7 mouse cellular contexts compared by ENCODE assay signal in genomic region chr12:113156540-113156929, GRCm38 (mm10). TPM values are rescaled to one million over a fixed set of nuclear protein-coding genes. Genes with fewer than 3 reads are reported as not detected.
DNase-seq lines count a peak whose midpoint lies in the region; ATAC-seq and TF ChIP-seq lines count a peak whose summit lies in the region.

No protein-coding gene starts in this region.

- TF ChIP-seq CTCF in spleen, adult 2 months (IDR thresholded peaks at IDR 0.05; ENCODE audit: extremely low read depth, insufficient read depth, insufficient read length, insufficient replicate concordance), result no peak

- no peak for DNase-seq in spleen, adult 2 months (ENCODE audit: low read depth in 1 of 2, low spot score in 2 of 2)
- no peak for DNase-seq in spleen, adult 12 weeks (ENCODE audit: low spot score)
- no peak for DNase-seq in liver, embryonic 11.5 days (ENCODE audit: low spot score)
- peak; percentile 66 for DNase-seq in thymus, postnatal 25 days
- no peak for DNase-seq in Muller cell, postnatal 12 days (ENCODE audit: inconsistent ontology term)
- no peak for DNase-seq in frontal cortex, postnatal 10 days (ENCODE audit: low spot score in 2 of 2)

- H3K36me3 ChIP-seq in spleen, adult 2 months (ENCODE audit: control insufficient read depth, insufficient read depth, low read length), result peaks cover 2% of the 10 kb centered on the region; the same call in 1 of the 2 replicates
- peaks cover 32% of the 10 kb centered on the region for H3K36me3 ChIP-seq in erythroblast, embryonic 14.5 days (ENCODE audit: control insufficient read depth)
- no peaks in the 10 kb centered on the region for H3K36me3 ChIP-seq in liver, embryonic 11.5 days (ENCODE audit: control insufficient read depth, insufficient read depth, low read length)

- peak overlapping the region; percentile 78 for H3K9ac ChIP-seq in liver, embryonic 11.5 days (ENCODE audit: low read depth, low read length)

- H3K27me3 ChIP-seq in spleen, adult 2 months (ENCODE audit: control insufficient read depth, insufficient read depth, low read length), result no peaks in the 10 kb centered on the region
- peaks cover 23% of the 10 kb centered on the region for H3K27me3 ChIP-seq in erythroblast, embryonic 14.5 days (ENCODE audit: control insufficient read depth)
- no peaks in the 10 kb centered on the region for H3K27me3 ChIP-seq in liver, embryonic 11.5 days (replicated peaks; ENCODE audit: control insufficient read depth, insufficient read depth, low read length)

- TF ChIP-seq POLR2A in spleen, adult 2 months (IDR thresholded peaks at IDR 0.05; ENCODE audit: low read depth, low read length), result no peak

- H3K4me3 ChIP-seq in spleen, adult 2 months (ENCODE audit: extremely low read depth, insufficient read depth, insufficient read length), result peak overlapping the region; percentile 68
- H3K4me3 ChIP-seq in erythroblast, embryonic 14.5 days (replicated peaks), result peak overlapping the region; percentile 72
- H3K4me3 ChIP-seq in liver, embryonic 11.5 days (ENCODE audit: low read depth, low read length), result peak overlapping the region; percentile 76

- H3K27ac ChIP-seq in spleen, adult 2 months (ENCODE audit: insufficient read depth, low read length), result 0 out of 2 replicates have a peak overlapping the region, but pooled peaks have one; percentile 31
- peak overlapping the region; percentile 65 for H3K27ac ChIP-seq in liver, embryonic 11.5 days (ENCODE audit: low read depth, low read length)

- H3K4me1 ChIP-seq in spleen, adult 2 months (ENCODE audit: control insufficient read depth, insufficient read depth, insufficient read length), result peaks cover 14% of the 10 kb centered on the region; the same call in 1 of the 2 replicates
- H3K4me1 ChIP-seq in erythroblast, embryonic 14.5 days (ENCODE audit: control insufficient read depth), result peaks cover 53% of the 10 kb centered on the region
- peaks cover 19% of the 10 kb centered on the region for H3K4me1 ChIP-seq in liver, embryonic 11.5 days (replicated peaks; ENCODE audit: control insufficient read depth, insufficient read depth, low read length)

- peak overlapping the region; percentile 97 for H3K4me2 ChIP-seq in liver, embryonic 11.5 days

- under 1% methylated on average over 23 of the region's 23 CpGs for WGBS in spleen, adult 2 months
- 1% methylated on average over 23 of the region's 23 CpGs for WGBS in liver, embryonic 11.5 days

- no peak for ATAC-seq in liver, embryonic 11.5 days (replicated peaks; ENCODE audit: low FRiP score)

- H3K9me3 ChIP-seq in erythroblast, embryonic 14.5 days (ENCODE audit: control insufficient read depth, low read length), result no peaks in the 10 kb centered on the region
- no peaks in the 10 kb centered on the region for H3K9me3 ChIP-seq in liver, embryonic 11.5 days (ENCODE audit: control insufficient read depth, low read length)

RNA-seq across cellular contexts. Expression of gene Tedc1, which starts 0.3 kb away (rescaled TPM):
- polyA plus RNA-seq in spleen, adult 2 months (2012; rRNA removed), result 16.8 and 23.2 TPM in 2 replicates
- 2.3 and 2.9 TPM in 2 replicates for polyA plus RNA-seq in erythroblast, embryonic 14.5 days (2012)
- 23.5 and 24.2 TPM in 2 replicates for polyA plus RNA-seq in liver, embryonic 11.5 days (2014; fragmentation: Nextera tagmentation; extraction: Ambion mirVana)

RNA-seq across cellular contexts. Expression of gene Crip1, which starts 10.4 kb away (rescaled TPM):
- 414 and 544 TPM in 2 replicates for polyA plus RNA-seq in spleen, adult 2 months (2012; rRNA removed)
- 2.8 and 3.3 TPM in 2 replicates for polyA plus RNA-seq in erythroblast, embryonic 14.5 days (2012)
- 148 and 150 TPM in 2 replicates for polyA plus RNA-seq in liver, embryonic 11.5 days (2014; fragmentation: Nextera tagmentation; extraction: Ambion mirVana)

RNA-seq across cellular contexts. Expression of gene Crip2, which starts 16.5 kb away (rescaled TPM):
- polyA plus RNA-seq in spleen, adult 2 months (2012; rRNA removed), result 137 and 141 TPM in 2 replicates
- 12.2 and 14.5 TPM in 2 replicates for polyA plus RNA-seq in erythroblast, embryonic 14.5 days (2012)
- polyA plus RNA-seq in liver, embryonic 11.5 days (2014; fragmentation: Nextera tagmentation; extraction: Ambion mirVana), result 80.6 and 86.9 TPM in 2 replicates

RNA-seq across cellular contexts. Expression of gene Tmem121, which starts 29.2 kb away (rescaled TPM):
- 1.7 and 2.1 TPM in 2 replicates for polyA plus RNA-seq in spleen, adult 2 months (2012; rRNA removed)
- not detected in 2 replicates for polyA plus RNA-seq in erythroblast, embryonic 14.5 days (2012)
- 1.1 and 2.0 TPM in 2 replicates for polyA plus RNA-seq in liver, embryonic 11.5 days (2014; fragmentation: Nextera tagmentation; extraction: Ambion mirVana)

RNA-seq across cellular contexts. Expression of gene Mta1, which starts 58.5 kb away (rescaled TPM):
- polyA plus RNA-seq in spleen, adult 2 months (2012; rRNA removed), result 55.6 and 77.7 TPM in 2 replicates
- polyA plus RNA-seq in erythroblast, embryonic 14.5 days (2012), result 18.5 and 22.5 TPM in 2 replicates
- 17.7 and 19.2 TPM in 2 replicates for polyA plus RNA-seq in liver, embryonic 11.5 days (2014; fragmentation: Nextera tagmentation; extraction: Ambion mirVana)

Comparison
In these comparisons a context has a peak if more than half of its experiments do, and no peak if none do; other contexts are left out.
1. RNA of gene Crip1, which starts 10.4 kb away (polyA plus RNA-seq): 414 to 544 TPM in spleen, adult 2 months and 148 to 150 TPM in liver, embryonic 11.5 days; 2.8 to 3.3 TPM in erythroblast, embryonic 14.5 days; every median in the first group is over 10 times any median in the second.
2. Peak in every context shown above with its lines, with median percentiles within 50 percentile points of each other: H3K4me3 ChIP-seq.